Comparison of ENCODE assay signal across 14 mouse cellular contexts in genomic region chr9:28621939-28622338, GRCm38 (mm10).
"Had no signal": no experiment of that assay in that cellular context is flagged by ENCODE, and none has a peak within 500 bp of the region (broad histone marks: within the 10 kb centered on the region; RNA-seq: fewer than 3 reads in every experiment).

No protein-coding gene starts in this region.

- DNase-seq: kidney, adult 8-10 months; kidney, postnatal 10 days; kidney, postnatal 36 days; layer of hippocampus, postnatal 36 days; liver; lung, adult 18-20 months; lung, postnatal 10 days; lung, postnatal 36 days; right cerebral cortex, adult 18-20 months; right cerebral cortex, postnatal 14 days; right cerebral cortex, postnatal 4 days; thymus, postnatal 36 days had no signal

- ATAC-seq: liver, embryonic 12.5 days; midbrain, embryonic 15.5 days had no signal
